Mouse (Mus musculus) erythroblast, embryonic 14.5 days (primary cell): ENCODE results near the gene Dapl1.

Source experiments
- GATA1 ChIP-seq: IDR thresholded peaks from 2 replicates; pipeline ENCODE4 v1.6.1; 2012; ENCODE audit warnings: low read length, inconsistent platforms, mixed read lengths
- TAL1 ChIP-seq: IDR thresholded peaks from 3 replicates; pipeline ENCODE4 v1.6.1; 2012; ENCODE audit warnings: low read length, inconsistent platforms, mixed read lengths

GRCm38 (mm10) chr2:59539796-59540195, 55.3 kb downstream of the Dapl1 start:
- TF ChIP-seq GATA1 (no peak), TAL1 (no peak)
